Mouse (Mus musculus) left cerebral cortex, postnatal 4 days (tissue): Measurements from ENCODE around the gene Hpn. TPM values are rescaled to one million over a fixed set of nuclear protein-coding genes. Genes with fewer than 3 reads are reported as not detected.

Experiments used
- DNase-seq: peaks from one replicate; pipeline ENCODE4 v3.0.0-alpha.2; 2022
- intact Hi-C: fragments of 180-260 bp; cut with DNase I; formaldehyde crosslinking; loops from one replicate; pipeline ENCODE4 v1.15.1; 2025
- total RNA-seq, 2 experiments: library from RNA; stranded (reverse); gene quantifications; 2 replicates each; pipeline ENCODE4 v1.2.3; 2021

Hpn gene
- total RNA-seq = 1 to 10 TPM; 1.4 to 1.6 TPM

GRCm38 (mm10) chr7:31115182-31115581, at the start of gene Hpn:
TSS of gene Hpn (minus strand) at chr7:31115290.
- DNase-seq = no peak
- intact Hi-C loops = no loop called here

GRCm38 (mm10) chr7:31164748-31165147, 49.7 kb upstream of the Hpn start:
- intact Hi-C loops = no loop called here
- no peak for DNase-seq

- no peak for DNase-seq
- intact Hi-C loops = no loop called here
These were observed 48.8 kb upstream of the Hpn start for GRCm38 (mm10) chr7:31163666-31164577.

- DNase-seq = no peak
- intact Hi-C loops = no loop called here
These were observed 47.2 kb upstream of the Hpn start for GRCm38 (mm10) chr7:31162324-31162723.

GRCm38 (mm10) chr7:31161831-31162230, 46.7 kb upstream of the Hpn start:
- intact Hi-C loops = no loop called here
- no peak for DNase-seq

GRCm38 (mm10) chr7:31161246-31161645, 46.2 kb upstream of the Hpn start:
- intact Hi-C loops = no loop called here
- no peak for DNase-seq

GRCm38 (mm10) chr7:31160763-31161162, 45.7 kb upstream of the Hpn start:
- intact Hi-C loops = no loop called here
- DNase-seq = no peak

- DNase-seq = no peak
- intact Hi-C loops = no loop called here
These were observed 41.2 kb upstream of the Hpn start for GRCm38 (mm10) chr7:31156034-31156928.

GRCm38 (mm10) chr7:31155296-31156033, 40.4 kb upstream of the Hpn start, which contains the start of gene Gramd1a:
TSS of gene Gramd1a (minus strand) at chr7:31155896.
- DNase-seq = no peak
- intact Hi-C loops = no loop called here

GRCm38 (mm10) chr7:31153536-31154320, 38.6 kb upstream of the Hpn start:
- no peak for DNase-seq
- intact Hi-C loops = no loop called here

GRCm38 (mm10) chr7:31151301-31152241, 36.5 kb upstream of the Hpn start:
- intact Hi-C loops = no loop called here
- peak; percentile 44 for DNase-seq

- DNase-seq = peak; percentile 91
- intact Hi-C loops = no loop called here
These were observed 35.6 kb upstream of the Hpn start for GRCm38 (mm10) chr7:31150566-31151300.

GRCm38 (mm10) chr7:31149751-31150565, 34.9 kb upstream of the Hpn start:
- DNase-seq = peak; percentile 43
- intact Hi-C loops = no loop called here

GRCm38 (mm10) chr7:31149271-31149670, 34.2 kb upstream of the Hpn start:
- intact Hi-C loops = no loop called here
- no peak for DNase-seq

- intact Hi-C loops = no loop called here
- DNase-seq = peak; percentile 77
These were observed 33.7 kb upstream of the Hpn start for GRCm38 (mm10) chr7:31148756-31149155.

GRCm38 (mm10) chr7:31148086-31148485, 33.0 kb upstream of the Hpn start:
- no peak for DNase-seq
- intact Hi-C loops = no loop called here

GRCm38 (mm10) chr7:31145596-31146160, 30.6 kb upstream of the Hpn start:
- intact Hi-C loops = no loop called here
- DNase-seq = no peak
